Comparison of ENCODE assay signal across 10 mouse cellular contexts in the genomic region with DNA sequence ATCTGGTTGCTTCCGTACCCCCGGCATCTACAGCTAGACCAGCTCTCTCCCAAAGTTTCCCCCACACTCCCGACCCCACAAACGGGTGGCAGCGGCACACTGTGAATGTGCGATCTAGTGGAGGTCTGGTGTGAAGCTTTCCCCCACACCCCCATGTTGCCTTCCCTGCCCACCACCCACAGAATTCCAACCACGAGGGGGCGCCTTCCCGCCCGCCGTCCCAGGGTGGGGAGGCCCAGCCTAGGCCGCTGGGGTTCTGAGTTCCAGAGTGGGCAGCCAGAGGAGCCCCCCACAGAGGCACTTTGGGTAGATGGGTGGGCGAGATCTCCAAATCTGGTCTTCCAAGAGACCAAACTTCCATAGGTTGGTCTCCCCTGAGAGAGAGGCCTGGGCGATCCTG. TPM values are rescaled to one million over a fixed set of nuclear protein-coding genes. Genes with fewer than 3 reads are reported as not detected.
DNase-seq lines count a peak whose midpoint lies in the region; ATAC-seq and TF ChIP-seq lines count a peak whose summit lies in the region.
"Had no signal": no experiment of that assay in that cellular context is flagged by ENCODE, and none has a peak within 500 bp of the region (broad histone marks: within the 10 kb centered on the region; RNA-seq: fewer than 3 reads in every experiment).

No protein-coding gene starts in this region.

- H3K4me1 ChIP-seq in liver, adult 2 months (ENCODE audit: control insufficient read depth, insufficient read depth, low read length) = no peaks in the 10 kb centered on the region
- H3K4me1 ChIP-seq in liver, embryonic 12.5 days = no peaks in the 10 kb centered on the region
- peaks cover 6% of the 10 kb centered on the region for H3K4me1 ChIP-seq in hindbrain, embryonic 11.5 days (replicated peaks; ENCODE audit: control insufficient read depth, insufficient read depth, low read length)
- no peaks in the 10 kb centered on the region for H3K4me1 ChIP-seq in neural tube, embryonic 14.5 days (ENCODE audit: control insufficient read depth, insufficient read depth, low read length)
- H3K4me1 ChIP-seq: liver, embryonic 13.5 days had no signal

- H3K36me3 ChIP-seq in liver, adult 2 months (ENCODE audit: control insufficient read depth, insufficient read depth, low read length) = no peaks in the 10 kb centered on the region
- no peaks in the 10 kb centered on the region for H3K36me3 ChIP-seq in liver, embryonic 12.5 days
- H3K36me3 ChIP-seq in hindbrain, embryonic 11.5 days (ENCODE audit: control insufficient read depth, insufficient read depth, low read length) = no peaks in the 10 kb centered on the region
- H3K36me3 ChIP-seq in neural tube, embryonic 14.5 days (ENCODE audit: control insufficient read depth, insufficient read depth, low read length) = no peaks in the 10 kb centered on the region
- H3K36me3 ChIP-seq: liver, embryonic 13.5 days had no signal

- no peak for TF ChIP-seq POLR2A in liver, adult 2 months (IDR thresholded peaks at IDR 0.05; ENCODE audit: extremely low read depth, insufficient read depth, low read length)
- TF ChIP-seq POLR2A in brain, embryonic 14.5 days (IDR thresholded peaks at IDR 0.05; ENCODE audit: borderline replicate concordance, extremely low read depth, insufficient read depth, insufficient read length, poor library complexity, severe bottlenecking) = no peak

- H3K27me3 ChIP-seq in liver, adult 2 months (ENCODE audit: control insufficient read depth, insufficient read depth, low read length) = peaks cover 18% of the 10 kb centered on the region
- H3K27me3 ChIP-seq in liver, embryonic 12.5 days (replicated peaks) = peaks cover 98% of the 10 kb centered on the region
- peaks cover 42% of the 10 kb centered on the region for H3K27me3 ChIP-seq in hindbrain, embryonic 11.5 days (ENCODE audit: control insufficient read depth, insufficient read depth, low read length)
- H3K27me3 ChIP-seq in neural tube, embryonic 14.5 days (ENCODE audit: control insufficient read depth, insufficient read depth, low read length) = peaks cover 31% of the 10 kb centered on the region

- no peaks in the 10 kb centered on the region for H3K79me2 ChIP-seq in liver, adult 2 months (ENCODE audit: control insufficient read depth, insufficient read depth, low read length)

- H3K4me3 ChIP-seq in liver, adult 2 months (ENCODE audit: insufficient read depth, low read depth, low read length) = no peak overlapping the region
- no peak overlapping the region for H3K4me3 ChIP-seq in liver, embryonic 12.5 days
- peak overlapping the region; percentile 23 for H3K4me3 ChIP-seq in hindbrain, embryonic 11.5 days (ENCODE audit: low read depth, low read length)
- H3K4me3 ChIP-seq in neural tube, embryonic 14.5 days (ENCODE audit: low read depth, low read length) = peak overlapping the region; percentile 24
- H3K4me3 ChIP-seq: erythroblast, embryonic 14.5 days; liver, embryonic 13.5 days had no signal

- WGBS in liver, adult 2 months = 47% methylated on average over 14 of the region's 14 CpGs
- WGBS in liver, embryonic 12.5 days (ENCODE audit: insufficient replicate concordance) = 27% methylated on average over 14 of the region's 14 CpGs
- 41% methylated on average over 14 of the region's 14 CpGs for WGBS in hindbrain, embryonic 11.5 days
- WGBS in neural tube, embryonic 14.5 days = 40% methylated on average over 14 of the region's 14 CpGs

- no peak for DNase-seq in liver, adult 2 months (ENCODE audit: extremely low read depth, low read depth, low spot score)
- no peak for DNase-seq in brain, embryonic 14.5 days (ENCODE audit: low read depth)
- DNase-seq in hindbrain, embryonic 11.5 days (ENCODE audit: low spot score) = no peak
- no peak for DNase-seq in urinary bladder, postnatal 36 days (ENCODE audit: low spot score in 2 of 2)
- DNase-seq in spleen, adult 12 weeks (ENCODE audit: low spot score) = no peak
- DNase-seq: liver, embryonic 13.5 days; thymus, postnatal 36 days had no signal

- no peak overlapping the region for H3K27ac ChIP-seq in liver, adult 2 months (replicated peaks; ENCODE audit: insufficient read depth, low read depth, low read length)
- H3K27ac ChIP-seq in liver, embryonic 12.5 days = no peak overlapping the region
- H3K27ac ChIP-seq in hindbrain, embryonic 11.5 days (ENCODE audit: low read depth, low read length) = no peak overlapping the region
- H3K27ac ChIP-seq in neural tube, embryonic 14.5 days (ENCODE audit: low read depth, low read length) = no peak overlapping the region
- H3K27ac ChIP-seq: liver, embryonic 13.5 days had no signal

- TF ChIP-seq CTCF in liver, adult 2 months (IDR thresholded peaks at IDR 0.05; ENCODE audit: low read depth, low read length) = 0 out of 2 replicates have a peak, but pooled peaks have one; percentile 14
- 0 out of 2 replicates have a peak, but pooled peaks have one; percentile 0 for TF ChIP-seq CTCF in brain, embryonic 14.5 days (IDR thresholded peaks at IDR 0.05; ENCODE audit: borderline replicate concordance, extremely low read depth, insufficient read depth, insufficient read length)

- H3K9me3 ChIP-seq in liver, embryonic 12.5 days (replicated peaks) = no peaks in the 10 kb centered on the region
- H3K9me3 ChIP-seq in hindbrain, embryonic 11.5 days (ENCODE audit: control insufficient read depth, low read length) = no peaks in the 10 kb centered on the region
- H3K9me3 ChIP-seq in neural tube, embryonic 14.5 days (ENCODE audit: control insufficient read depth, low read length) = no peaks in the 10 kb centered on the region
- H3K9me3 ChIP-seq: liver, embryonic 13.5 days had no signal

- no peak overlapping the region for H3K4me2 ChIP-seq in liver, embryonic 12.5 days
- H3K4me2 ChIP-seq in hindbrain, embryonic 11.5 days (replicated peaks; ENCODE audit: low read depth, low read length) = no peak overlapping the region; the same call in 1 of the 2 replicates
- no peak overlapping the region for H3K4me2 ChIP-seq in neural tube, embryonic 14.5 days (ENCODE audit: low read depth, low read length)

- ATAC-seq in liver, embryonic 12.5 days = no peak
- ATAC-seq in hindbrain, embryonic 11.5 days (ENCODE audit: low FRiP score) = no peak
- ATAC-seq in neural tube, embryonic 14.5 days (ENCODE audit: low read depth) = no peak

- H3K9ac ChIP-seq in liver, adult 2 months (ENCODE audit: low read depth, low read length) = no peak overlapping the region
- no peak overlapping the region for H3K9ac ChIP-seq in liver, embryonic 12.5 days
- 0 out of 2 replicates have a peak overlapping the region, but pooled peaks have one; percentile 24 for H3K9ac ChIP-seq in hindbrain, embryonic 11.5 days (ENCODE audit: low read depth, low read length)
- H3K9ac ChIP-seq in neural tube, embryonic 14.5 days (replicated peaks; ENCODE audit: low read depth, low read length) = peak overlapping the region; percentile 32; the same call in 1 of the 2 replicates
- H3K9ac ChIP-seq: liver, embryonic 13.5 days had no signal

RNA-seq across cellular contexts. Expression of a gene that starts 2.2 kb away (rescaled TPM):
- total RNA-seq in liver, adult 2 months (2014; rRNA removed) = not detected in 2 replicates
- polyA plus RNA-seq in liver, adult 2 months (2012; rRNA removed) = 0.06 TPM in 1 of 2 replicates, not detected in the other
- 0.17 and 0.29 TPM in 2 replicates for polyA plus RNA-seq in liver, embryonic 12.5 days (2016; fragmentation: Nextera tagmentation; extraction: Ambion mirVana)
- polyA plus RNA-seq in brain, embryonic 14.5 days (2012; rRNA removed) = 5.6 and 11.3 TPM in 2 replicates
- 11.4 and 16.8 TPM in 2 replicates for polyA plus RNA-seq in hindbrain, embryonic 11.5 days (2014; fragmentation: Nextera tagmentation; extraction: Ambion mirVana)
- polyA plus RNA-seq in neural tube, embryonic 14.5 days (2014; fragmentation: Nextera tagmentation; extraction: Ambion mirVana) = 7.7 and 14.5 TPM in 2 replicates
- polyA plus RNA-seq: erythroblast, embryonic 14.5 days had no signal

RNA-seq across cellular contexts. Expression of a gene that starts 21.8 kb away (rescaled TPM):
- 0.65 and 0.67 TPM in 2 replicates for total RNA-seq in liver, adult 2 months (2014; rRNA removed)
- polyA plus RNA-seq in liver, adult 2 months (2012; rRNA removed) = 0.25 and 0.65 TPM in 2 replicates
- polyA plus RNA-seq in liver, embryonic 12.5 days (2016; fragmentation: Nextera tagmentation; extraction: Ambion mirVana) = 0.86 and 1.0 TPM in 2 replicates
- polyA plus RNA-seq in brain, embryonic 14.5 days (2012; rRNA removed) = 14.4 and 15.9 TPM in 2 replicates
- polyA plus RNA-seq in hindbrain, embryonic 11.5 days (2014; fragmentation: Nextera tagmentation; extraction: Ambion mirVana) = 13.5 and 15.0 TPM in 2 replicates
- 13.3 and 18.0 TPM in 2 replicates for polyA plus RNA-seq in neural tube, embryonic 14.5 days (2014; fragmentation: Nextera tagmentation; extraction: Ambion mirVana)
- polyA plus RNA-seq: erythroblast, embryonic 14.5 days had no signal

RNA-seq across cellular contexts. Expression of a gene that starts 22.0 kb away (rescaled TPM):
- 29.2 and 36.0 TPM in 2 replicates for total RNA-seq in liver, adult 2 months (2014; rRNA removed)
- 29.9 and 33.8 TPM in 2 replicates for polyA plus RNA-seq in liver, adult 2 months (2012; rRNA removed)
- polyA plus RNA-seq in liver, embryonic 12.5 days (2016; fragmentation: Nextera tagmentation; extraction: Ambion mirVana) = 280 and 301 TPM in 2 replicates
- 143 and 166 TPM in 2 replicates for polyA plus RNA-seq in brain, embryonic 14.5 days (2012; rRNA removed)
- polyA plus RNA-seq in hindbrain, embryonic 11.5 days (2014; fragmentation: Nextera tagmentation; extraction: Ambion mirVana) = 336 and 363 TPM in 2 replicates
- polyA plus RNA-seq in neural tube, embryonic 14.5 days (2014; fragmentation: Nextera tagmentation; extraction: Ambion mirVana) = 276 and 304 TPM in 2 replicates

RNA-seq across cellular contexts. Expression of a gene that starts 54.1 kb away (rescaled TPM):
- 3.0 and 3.3 TPM in 2 replicates for total RNA-seq in liver, adult 2 months (2014; rRNA removed)
- 6.2 and 8.9 TPM in 2 replicates for polyA plus RNA-seq in liver, adult 2 months (2012; rRNA removed)
- 3.0 and 3.2 TPM in 2 replicates for polyA plus RNA-seq in liver, embryonic 12.5 days (2016; fragmentation: Nextera tagmentation; extraction: Ambion mirVana)
- polyA plus RNA-seq in brain, embryonic 14.5 days (2012; rRNA removed) = 22.8 and 35.7 TPM in 2 replicates
- polyA plus RNA-seq in hindbrain, embryonic 11.5 days (2014; fragmentation: Nextera tagmentation; extraction: Ambion mirVana) = 5.3 and 7.2 TPM in 2 replicates
- 12.6 and 13.1 TPM in 2 replicates for polyA plus RNA-seq in neural tube, embryonic 14.5 days (2014; fragmentation: Nextera tagmentation; extraction: Ambion mirVana)

Comparison
In these comparisons a context has a peak if more than half of its experiments do, and no peak if none do; other contexts are left out.
1. H3K4me3 ChIP-seq: peak in hindbrain, embryonic 11.5 days (single experiment) and neural tube, embryonic 14.5 days (single experiment); none in liver, adult 2 months (single experiment) and liver, embryonic 12.5 days (single experiment).
2. H3K9ac ChIP-seq: peak in hindbrain, embryonic 11.5 days (single experiment) and neural tube, embryonic 14.5 days (single experiment); none in liver, adult 2 months (single experiment) and liver, embryonic 12.5 days (single experiment).